Mouse (Mus musculus) kidney, postnatal 25 days (tissue): ENCODE measurements around the gene Ankrd11.
"Not testable (repeated sequence)": the region's sequence is repeated elsewhere in the genome, so short reads cannot be mapped to it uniquely, and the experiment has no call there.

Experiments used
- DNase-seq, 2 experiments: peaks; one replicate each; pipeline ENCODE4 v3.0.0; 2021; ENCODE audit warnings: mixed read lengths in 2 of 2

The Ankrd11 gene

DNA sequence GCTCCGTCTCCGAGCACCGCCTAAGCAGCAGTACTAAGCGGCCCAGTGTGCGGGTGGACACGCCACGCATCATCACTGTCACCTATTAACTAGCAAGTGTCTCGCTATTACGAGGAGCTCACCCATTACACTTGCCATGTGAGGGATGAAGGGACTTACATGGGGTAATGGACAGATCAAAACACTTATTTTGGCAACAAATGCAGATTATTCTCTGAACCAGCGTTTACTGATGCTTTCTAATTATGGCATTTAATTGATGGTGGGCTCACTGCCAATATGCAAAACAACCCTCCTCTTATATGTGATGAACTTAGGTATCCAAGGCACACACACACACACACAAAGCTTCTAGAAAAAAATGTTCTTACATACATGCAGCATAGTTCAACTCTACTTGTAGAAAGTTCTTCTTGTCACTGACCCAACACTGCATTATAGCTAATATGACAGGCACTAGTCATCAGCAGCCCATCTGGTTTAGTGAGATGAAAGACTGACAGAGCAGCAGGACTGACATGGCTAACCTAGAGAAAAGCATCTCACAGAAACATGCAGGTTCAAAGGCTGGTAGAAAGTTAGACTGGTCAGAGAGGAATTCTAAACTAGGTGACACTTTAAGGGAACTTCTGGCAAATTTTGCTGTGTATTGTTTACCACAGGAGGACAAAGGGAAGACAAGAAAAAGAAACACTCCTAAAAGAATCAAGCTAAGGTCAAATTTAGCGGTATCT is 2.5 kb downstream of the Ankrd11 start:
- no peak for DNase-seq

- DNase-seq = no peak
These were observed 3.7 kb downstream of the Ankrd11 start for GRCm38 (mm10) chr8:123038351-123038750.

GRCm38 (mm10) chr8:123037487-123037886 is 4.6 kb downstream of the Ankrd11 start:
- DNase-seq = no peak

DNA sequence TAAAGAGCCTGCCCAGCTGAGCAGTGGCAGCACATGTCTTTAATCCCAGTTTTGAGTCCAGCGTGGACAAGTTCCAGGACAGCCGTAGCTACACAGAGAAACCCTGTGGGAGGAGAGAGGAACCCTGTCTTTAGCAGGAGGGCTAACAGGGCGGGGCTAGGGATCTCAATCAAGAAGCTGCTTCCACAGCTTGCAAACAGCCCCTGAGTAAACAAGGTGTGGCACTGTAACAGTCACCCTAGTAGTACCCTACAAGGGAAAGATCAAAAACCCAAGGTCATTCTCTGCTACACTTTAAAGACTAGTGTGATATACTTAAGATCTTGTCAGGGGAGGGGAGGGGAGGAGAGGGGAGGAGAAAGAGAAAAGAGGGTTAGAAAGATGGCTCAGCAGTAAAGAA is 5.1 kb downstream of the Ankrd11 start:
- no peak for DNase-seq

- no peak for DNase-seq
These were observed 7.9 kb downstream of the Ankrd11 start for GRCm38 (mm10) chr8:123034171-123034570.

GRCm38 (mm10) chr8:123033431-123033830 is 8.6 kb downstream of the Ankrd11 start:
- no peak for DNase-seq

DNA sequence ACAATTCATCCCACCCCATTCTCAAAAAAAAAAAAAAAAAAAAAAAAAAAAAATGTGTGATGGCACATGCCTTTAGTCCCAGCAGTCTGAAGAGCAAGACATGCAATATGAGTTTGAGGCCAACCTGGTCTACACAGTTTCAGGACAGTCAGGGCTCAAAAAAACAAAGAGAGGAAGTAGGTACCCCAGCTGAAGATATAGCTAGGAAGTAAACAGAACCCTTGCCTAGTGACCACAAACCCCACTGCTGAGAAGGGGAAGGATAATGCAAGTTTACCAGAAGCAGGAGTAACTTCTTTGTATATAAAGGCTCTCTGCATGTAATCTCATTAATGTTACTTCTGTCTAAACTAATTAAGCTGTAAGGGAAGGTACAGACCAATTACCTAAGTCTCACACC is 9.3 kb downstream of the Ankrd11 start:
- no peak for DNase-seq

- DNase-seq = no peak
These were observed 10.6 kb downstream of the Ankrd11 start for GRCm38 (mm10) chr8:123031321-123031978.

DNA sequence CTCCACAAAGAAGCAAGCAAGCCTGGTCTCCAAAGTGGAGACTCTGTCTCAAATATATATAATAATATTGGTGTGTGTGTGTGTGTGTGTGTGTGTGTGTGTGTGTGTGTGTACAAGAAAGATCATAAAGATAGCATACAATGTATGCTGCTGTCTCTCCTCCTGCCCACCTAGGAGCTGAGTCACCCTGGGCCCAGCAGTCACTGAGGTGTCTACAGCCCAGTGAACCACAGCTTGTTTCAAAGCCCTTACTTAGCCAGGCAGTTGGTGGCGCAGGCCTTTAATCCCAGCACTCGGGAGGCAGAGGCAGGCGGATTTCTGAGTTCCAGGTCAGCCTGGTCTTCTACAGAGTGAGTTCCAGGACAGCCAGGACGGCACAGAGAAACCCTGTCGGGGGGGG is 12.0 kb downstream of the Ankrd11 start:
- DNase-seq = not testable (repeated sequence)

DNA sequence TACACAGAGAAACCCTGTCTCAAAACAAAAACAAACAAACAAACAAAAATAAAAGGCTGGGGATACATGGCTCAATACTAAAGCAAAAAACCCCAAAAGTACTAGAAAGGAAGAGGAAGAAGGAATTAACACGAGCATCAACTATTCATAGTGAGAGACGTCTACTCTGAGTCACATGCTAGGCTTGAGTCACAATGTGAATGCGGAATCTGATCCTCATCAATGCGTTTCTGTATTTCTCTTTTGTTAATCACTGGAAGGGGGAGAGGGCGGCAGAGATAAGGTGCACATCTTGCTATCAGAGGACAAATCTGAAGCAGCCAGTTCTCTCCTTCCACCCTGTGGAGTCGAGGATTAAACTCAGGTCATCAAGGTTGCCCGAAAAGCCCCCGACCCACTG is 14.3 kb downstream of the Ankrd11 start:
- DNase-seq = no peak

GRCm38 (mm10) chr8:123025951-123026351 is 16.1 kb downstream of the Ankrd11 start:
- no peak for DNase-seq

GRCm38 (mm10) chr8:123024226-123024625 is 17.9 kb downstream of the Ankrd11 start:
- DNase-seq = no peak

GRCm38 (mm10) chr8:123022727-123023126 is 19.4 kb downstream of the Ankrd11 start:
- no peak for DNase-seq

- DNase-seq = peak; percentile 30 to 67
These were observed 20.8 kb downstream of the Ankrd11 start for GRCm38 (mm10) chr8:123021259-123021658.

DNA sequence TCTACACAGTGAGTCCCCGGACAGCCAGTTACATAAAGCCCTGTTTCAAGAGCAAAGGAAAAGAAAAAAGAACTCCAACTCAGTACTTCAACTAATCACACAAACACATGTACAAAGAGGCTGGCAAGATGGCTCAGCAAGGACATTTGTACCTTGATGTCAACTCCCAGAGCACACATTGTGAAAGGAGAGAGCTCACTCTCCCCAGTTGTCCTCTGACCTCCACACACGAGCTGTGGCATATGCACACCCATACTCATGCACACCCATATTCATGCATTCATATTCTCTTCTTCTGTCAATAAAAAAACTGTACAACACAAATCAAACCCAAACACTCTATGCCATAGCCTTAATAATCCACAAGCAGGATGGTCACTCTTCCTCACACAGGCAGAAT is 21.2 kb downstream of the Ankrd11 start:
- no peak for DNase-seq

DNA sequence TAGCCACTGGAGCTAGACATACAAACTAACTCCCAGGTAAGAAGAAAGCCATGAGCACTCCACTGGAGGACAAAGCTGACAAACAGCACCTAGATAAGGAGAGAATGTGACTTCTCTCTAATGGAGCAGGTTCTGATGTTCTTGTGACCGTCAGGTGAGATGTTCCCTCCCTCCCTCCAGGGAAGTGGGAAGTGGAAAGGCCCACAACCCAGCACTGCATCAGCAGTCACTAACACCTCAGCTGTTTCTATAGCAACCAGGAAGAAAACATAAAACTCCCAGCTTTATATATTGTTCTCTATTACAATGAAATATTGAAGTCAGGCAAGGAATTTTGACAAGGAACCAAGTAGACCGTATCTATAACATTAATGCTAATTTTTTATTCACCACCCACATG is 22.0 kb downstream of the Ankrd11 start:
- DNase-seq = no peak

DNA sequence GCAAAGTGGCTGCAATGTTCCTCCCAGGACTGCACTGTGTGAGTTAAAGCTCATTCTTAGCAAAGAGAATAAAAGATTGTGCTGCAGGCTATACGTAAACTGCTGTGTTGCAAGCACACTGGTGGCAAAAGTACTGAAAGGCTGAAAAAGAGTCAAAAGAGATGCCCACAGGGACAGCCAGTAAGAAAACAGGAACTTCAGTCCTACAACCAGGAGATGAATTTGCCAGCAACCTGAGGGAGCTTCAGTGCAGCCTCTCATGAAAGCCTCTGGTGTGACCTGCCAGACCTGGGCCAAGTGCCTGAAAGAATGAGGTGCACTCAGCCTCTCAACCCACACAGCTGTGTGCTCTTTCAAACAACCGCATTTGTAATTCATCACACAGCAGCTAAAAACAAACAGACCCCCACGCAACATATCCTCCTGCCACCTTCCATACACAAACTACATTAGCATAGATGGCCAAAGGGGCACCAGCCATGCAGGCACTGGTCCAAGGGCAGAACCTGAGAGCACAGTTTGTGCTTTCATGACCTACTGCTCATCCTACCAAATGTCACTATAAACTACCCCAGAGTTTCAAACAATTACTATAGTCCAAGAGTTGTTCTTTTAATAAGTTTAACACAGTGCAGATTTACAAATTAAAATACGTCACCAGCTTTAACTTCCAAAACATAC is 23.5 kb downstream of the Ankrd11 start:
- DNase-seq = peak; percentile 35 to 55

DNA sequence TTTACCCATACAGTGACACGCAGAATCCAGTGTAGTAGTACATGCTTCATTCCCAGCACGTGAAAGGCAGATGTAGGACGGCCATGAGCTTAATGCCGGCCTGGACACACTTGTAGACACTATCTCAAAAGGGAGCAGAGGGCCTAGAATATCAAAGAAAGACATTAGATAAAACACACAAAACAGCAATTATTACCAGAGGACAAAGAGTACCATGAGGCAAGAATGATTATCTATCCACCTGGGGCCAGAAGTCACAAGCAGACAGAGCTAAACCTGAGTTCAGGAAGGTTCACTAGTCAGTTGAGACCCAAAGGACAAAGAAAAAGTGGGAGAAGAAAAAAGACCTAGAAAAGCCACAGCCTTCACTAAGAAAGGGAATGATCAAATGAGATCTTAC is 24.9 kb downstream of the Ankrd11 start:
- no peak for DNase-seq

- no peak for DNase-seq
These were observed 27.0 kb downstream of the Ankrd11 start for GRCm38 (mm10) chr8:123015074-123015473.

- DNase-seq = no peak
These were observed 27.6 kb downstream of the Ankrd11 start for GRCm38 (mm10) chr8:123014429-123014828.

DNA sequence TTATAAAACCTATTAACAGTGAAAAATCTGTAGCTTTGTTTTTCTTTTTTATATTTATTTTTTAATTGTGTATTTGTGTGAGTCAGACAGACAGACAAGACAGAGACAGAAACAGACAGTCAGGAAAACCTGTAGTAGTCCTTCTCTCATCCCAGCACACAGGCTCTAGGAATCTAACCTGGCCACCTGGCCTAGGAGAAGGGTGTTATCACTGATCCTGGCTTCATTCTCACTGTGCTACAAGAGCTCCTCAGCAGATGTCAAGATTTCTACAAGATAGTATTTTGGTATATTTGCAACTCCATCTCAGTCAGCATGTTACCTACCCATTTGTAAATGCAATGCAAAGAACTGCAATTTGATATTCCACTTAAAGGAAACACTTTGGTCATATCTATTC is 30.8 kb downstream of the Ankrd11 start:
- no peak for DNase-seq

DNA sequence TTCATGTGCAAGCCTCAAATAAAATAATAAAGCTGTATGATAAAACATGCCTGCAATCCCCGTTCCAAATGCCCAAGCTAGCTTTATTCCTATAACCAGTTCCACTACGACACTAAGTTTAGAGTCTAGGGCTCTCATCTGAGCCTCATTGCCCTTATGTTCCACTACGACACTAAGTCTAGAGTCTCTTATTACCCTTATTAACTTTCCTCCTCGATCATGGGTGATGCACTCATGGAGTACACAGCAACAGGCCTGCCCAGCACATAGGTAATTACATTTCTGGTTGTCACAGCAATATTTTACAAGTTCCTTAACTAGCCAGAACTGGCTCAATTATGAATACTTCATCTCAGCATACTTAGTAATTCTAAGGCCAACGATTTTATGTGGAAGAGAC is 36.3 kb downstream of the Ankrd11 start:
- no peak for DNase-seq

DNA sequence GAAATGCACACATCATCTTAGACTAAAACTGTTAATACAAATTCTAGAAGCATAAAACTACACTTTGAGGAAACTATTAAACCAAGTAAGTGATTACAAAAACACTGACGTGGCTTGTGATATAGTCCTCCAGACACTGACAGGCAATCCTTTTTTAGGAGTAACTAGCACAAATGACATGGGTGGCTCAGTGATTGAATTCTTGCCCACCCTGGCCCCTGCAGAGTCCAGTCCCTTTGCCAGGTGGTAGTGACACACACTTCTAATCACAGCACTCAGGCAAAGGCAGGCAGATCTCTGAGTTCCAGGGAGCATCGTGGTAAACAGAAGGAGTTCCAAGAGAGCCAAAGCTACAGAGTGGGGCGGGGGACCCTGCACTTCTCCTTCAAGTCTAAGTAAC is 36.7 kb downstream of the Ankrd11 start:
- DNase-seq = no peak
